Mouse (Mus musculus): ENCODE data around the gene Msmp.
"Not testable (repeated sequence)": the region's sequence is repeated elsewhere in the genome, so short reads cannot be mapped to it uniquely, and the experiment has no call there.

Msmp gene

DNA sequence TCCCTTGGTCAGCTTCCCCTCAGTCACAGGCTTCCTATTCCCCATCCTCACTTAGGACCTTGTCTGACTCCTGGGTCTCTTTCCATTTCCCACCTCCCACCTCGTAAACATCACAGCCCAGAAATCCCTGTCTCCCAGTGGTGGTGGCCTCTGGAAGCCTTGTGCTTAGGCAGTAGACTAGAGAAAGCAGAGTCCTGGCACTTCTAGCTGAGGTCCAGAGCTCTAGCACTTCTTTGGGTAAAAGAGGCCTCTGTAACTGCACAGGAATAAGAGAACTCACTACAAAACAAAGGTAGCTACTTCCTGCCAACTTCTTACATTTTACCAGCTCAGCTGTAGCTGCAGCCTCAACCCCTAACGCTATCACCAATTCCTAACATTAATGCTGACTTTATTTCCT is 23.3 kb downstream of the Msmp start:
- DNase-seq, result peak; percentile 25

DNA sequence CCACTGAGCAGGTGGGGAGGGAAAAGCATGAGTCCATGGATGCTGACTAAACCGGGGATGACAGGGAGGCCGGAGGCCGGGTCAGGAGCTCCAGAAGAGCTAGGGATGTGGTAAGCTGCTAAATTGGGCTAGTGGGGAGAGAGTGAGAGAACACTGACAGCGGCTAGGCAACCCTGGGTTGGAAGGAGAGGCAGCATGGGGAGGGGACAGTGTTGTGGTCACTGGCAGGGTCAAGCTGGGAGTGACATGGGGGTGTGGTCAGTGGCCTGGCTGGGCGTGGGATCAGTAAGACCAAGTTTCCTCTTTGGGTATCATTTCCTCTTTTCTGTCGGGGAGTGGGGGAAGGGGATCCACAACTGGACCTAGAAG is 24.1 kb downstream of the Msmp start:
- DNase-seq, result peak; percentile 27

DNA sequence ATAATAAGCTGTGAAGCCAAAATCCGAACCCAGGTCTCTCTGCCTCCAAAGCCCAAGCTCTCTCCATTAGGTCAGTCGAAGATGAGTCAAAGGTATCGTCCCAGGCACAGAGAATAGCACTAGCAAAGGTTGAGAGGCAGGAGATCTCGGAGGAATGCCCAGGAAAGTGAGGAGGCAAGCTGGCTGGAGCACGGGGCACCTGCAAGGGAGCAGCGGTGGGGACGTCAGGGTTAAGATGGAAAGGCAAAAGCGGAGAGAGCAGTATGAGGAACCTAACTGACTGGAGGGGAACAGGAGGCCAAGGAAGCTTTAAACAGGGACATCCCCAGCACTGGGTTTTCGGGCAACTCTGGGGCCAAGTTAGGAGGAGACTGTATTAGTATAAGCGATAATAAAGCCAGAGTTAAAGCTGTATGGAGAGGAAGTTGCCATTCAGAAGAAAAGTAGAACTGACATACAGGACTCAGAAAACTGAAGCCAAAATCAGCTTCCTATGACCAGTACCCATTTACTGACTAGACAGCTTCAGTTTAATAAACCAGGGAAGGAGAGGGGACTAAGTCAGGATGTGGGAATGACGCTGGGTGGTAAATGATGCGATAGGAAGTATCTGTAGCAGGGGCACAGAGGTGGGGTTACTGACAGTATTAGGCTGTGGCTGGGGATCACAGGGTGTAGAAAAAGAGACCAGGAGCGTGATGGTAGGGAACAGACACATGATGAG is 24.6 kb downstream of the Msmp start:
- peak; percentile 22 for DNase-seq

DNA sequence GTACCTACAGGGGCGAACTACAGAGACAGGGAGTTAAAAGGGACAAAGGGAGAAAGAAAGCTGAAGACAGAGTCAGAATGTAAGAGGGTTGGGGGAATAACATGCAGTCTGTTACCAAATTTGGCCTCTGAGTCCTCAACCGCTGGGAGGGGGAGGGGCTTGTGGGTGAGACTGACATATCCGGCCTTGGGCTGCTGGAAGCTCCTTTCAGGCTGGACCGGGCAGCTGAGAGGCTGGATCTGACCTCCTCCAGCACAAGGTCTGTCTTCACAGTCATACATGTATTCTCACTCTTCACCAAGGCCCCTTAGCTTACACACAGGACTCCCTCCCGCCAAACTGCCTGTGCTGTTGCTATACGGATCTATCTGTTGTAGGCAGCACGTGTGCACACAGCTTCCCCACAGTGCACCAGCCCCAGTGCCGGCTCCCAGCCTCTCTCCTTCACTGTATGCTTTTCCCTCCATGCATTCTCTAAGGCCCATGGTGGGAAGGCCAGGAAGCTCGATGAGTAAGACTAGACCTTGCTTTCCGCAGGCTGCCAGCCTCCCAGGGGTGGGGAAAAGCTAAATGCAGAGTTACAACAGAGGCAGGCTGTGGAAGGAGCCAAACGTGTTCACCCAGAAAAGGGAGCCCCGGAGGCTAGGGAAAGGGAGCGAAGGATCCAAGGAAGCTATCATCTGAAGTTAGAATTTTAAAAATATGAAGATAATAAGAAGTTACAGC is 25.5 kb downstream of the Msmp start:
- peak; percentile 79 for DNase-seq

DNA sequence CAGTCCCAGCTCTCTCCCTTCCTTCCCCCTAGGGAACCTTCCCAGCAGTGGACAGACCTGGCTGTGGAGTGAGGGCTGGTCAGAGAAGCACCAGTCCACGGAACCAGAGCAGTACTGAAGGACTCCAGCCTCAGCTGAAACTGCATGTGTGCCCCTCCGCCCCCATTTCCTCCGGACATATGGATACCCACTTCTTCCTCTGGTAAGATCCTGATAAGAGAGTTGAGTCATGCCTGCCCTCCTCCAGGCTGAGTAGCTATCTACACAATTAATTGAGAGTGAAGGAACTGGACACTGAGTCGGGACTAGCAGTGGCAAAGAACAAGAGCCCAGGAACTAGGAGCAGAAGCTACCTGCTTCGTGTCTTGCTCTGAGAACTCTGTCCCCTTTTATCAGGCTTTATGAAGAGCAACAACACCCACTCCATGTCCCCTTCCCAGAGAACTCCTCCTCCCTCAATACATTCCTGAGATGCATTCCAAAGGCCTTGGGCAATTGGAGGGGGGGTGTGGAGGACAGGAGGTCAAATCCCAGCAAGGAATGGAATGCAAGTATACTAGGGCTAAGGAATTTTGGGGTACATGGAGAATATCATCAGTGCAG is 26.2 kb downstream of the Msmp start:
- no peak for DNase-seq

DNA sequence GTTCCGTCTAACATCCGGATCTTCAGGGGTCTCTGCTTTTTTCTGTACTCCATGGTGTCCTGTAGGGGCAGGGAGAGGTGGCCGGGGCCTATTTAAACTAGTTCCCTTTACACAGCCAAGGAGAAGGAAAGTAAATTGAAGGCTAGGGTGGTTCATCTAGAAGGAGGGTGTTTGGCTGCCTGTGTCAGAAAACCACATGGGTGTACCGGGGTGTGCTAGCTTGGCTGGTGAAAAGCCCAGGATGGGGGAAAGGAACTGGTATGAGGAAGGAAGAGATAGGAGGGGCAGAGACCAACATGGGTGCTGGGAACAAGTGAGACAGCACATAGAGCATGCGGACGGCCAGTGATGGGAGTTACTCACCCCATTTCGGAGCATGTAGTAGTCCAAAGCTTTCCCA is 28.4 kb downstream of the Msmp start:
- DNase-seq, result no peak

DNA sequence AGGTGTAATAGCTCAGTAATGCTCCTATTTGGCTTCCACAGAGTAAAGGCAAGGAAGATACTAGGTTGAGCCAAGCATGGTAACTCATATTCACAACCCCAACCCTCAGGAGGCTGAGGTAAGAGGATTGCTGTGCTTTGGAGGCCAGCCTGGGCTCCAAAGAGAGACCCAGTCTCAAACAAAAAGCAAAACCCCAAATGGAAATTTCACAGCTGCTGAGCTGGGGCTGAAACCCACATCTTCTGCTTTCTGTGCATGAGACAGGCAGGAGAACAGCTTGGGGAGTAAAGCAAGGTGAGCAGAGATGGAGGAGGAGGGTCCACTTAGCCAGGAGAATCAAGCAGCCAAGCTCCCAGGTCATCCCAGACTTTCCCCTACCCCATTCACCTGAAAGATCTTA is 30.4 kb downstream of the Msmp start:
- DNase-seq, result no peak

DNA sequence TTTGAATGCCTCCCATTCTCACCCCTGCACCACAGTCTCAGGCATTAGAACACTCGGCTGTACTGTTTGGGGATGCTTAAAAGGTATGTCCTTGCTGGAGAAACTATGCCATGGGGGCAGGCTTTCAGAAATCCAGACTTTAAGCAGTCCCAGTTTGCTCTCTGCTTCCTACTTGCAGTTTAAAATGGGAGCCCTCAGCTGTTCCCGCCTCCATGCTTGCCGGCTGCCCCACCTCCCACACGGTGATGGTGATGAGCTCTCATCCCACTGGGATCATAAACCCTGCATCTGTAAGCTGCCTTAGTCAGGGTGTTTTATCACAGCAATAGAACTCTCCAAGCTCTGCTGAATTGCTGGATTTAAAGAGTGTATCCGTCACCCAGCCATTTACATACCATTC is 31.9 kb downstream of the Msmp start:
- DNase-seq, result no peak

DNA sequence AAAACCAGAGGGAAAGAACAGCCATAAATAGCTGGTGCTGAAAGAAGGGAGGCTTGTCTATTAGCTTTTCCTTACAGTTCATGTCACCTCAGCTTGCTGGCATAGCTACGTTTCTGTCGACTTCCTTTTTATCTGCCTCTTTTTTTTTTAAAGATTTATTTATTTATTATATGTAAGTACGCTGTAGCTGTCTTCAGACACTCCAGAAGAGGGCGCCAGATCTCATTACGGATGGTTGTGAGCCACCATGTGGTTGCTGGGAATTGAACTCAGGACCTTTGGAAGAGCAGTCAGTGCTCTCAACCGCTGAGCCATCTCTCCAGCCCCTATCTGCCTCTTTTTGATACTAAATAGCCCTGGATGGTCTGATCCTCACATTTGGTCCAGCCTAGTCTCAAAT is 32.4 kb downstream of the Msmp start:
- DNase-seq, result not testable (repeated sequence)

DNA sequence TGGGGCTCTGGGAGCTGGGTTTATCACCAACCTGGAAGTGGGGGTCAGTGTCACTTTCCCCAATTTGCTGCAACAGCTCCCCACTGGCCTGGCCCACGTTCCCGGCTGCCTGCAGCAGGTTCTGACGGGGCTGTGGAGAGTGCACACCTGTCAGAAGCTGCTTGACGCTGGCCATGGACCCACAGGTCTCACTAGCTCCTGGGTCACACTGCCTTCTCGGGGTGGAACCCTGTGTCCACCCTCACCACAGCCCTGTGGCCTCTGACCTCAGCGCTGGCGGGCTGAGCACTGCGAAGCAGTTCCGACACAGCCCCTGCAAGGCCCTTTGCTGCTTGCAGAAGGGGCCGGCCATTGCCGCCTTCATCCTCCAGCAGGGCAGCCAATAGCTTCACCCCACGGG is 35.2 kb downstream of the Msmp start:
- no peak for DNase-seq

DNA sequence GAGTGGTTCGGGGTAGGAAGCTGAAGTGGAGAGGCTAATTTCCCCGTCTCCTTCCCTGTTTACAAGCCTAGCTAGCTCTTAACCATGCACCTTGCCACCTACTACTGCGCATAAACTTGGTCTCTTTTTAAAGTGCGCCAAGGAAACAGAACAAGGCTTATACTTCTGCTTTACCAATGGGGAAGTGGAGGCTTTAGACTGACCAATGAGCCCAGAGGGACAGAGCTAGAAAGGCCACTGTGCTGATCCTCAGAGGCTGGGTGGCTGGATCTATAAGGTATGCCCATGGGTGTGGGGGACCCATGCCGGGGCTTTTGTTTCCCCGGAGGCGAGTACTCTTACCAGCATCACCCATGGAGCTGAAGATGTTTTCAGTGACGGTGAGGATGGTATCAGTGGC is 37.1 kb downstream of the Msmp start:
- no peak for DNase-seq

DNA sequence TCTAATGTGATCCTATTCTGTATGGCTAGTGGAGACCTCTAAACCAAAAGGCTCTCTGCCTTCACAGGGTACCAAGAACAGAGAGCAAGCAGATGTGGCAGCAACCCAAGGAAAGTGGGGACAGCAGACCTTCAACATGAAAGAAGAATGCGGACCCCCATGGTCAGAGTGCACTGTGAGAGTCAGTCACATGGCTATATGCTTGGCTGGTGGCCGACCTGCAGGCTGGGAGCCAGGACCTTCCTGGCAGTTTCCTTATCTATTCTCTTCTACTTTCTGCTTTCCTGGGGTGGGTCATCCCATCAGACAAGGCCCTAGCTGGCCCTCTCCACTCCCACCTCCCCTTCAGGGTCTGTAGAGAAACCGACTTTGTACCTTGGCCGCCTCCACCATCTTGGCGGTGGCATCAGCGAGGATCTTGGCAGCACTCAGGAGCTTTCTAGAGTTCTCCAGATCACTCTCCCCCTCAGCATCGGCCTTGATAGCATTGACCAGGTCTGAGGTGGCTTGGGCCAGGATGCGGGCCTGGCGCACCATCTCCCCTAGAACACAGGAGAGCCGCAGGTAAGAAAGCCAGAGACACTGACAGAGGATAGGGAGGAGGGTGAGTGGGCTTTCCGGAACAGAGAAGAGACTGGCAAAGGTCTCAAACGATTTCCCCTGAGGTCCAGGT is 37.8 kb downstream of the Msmp start:
- DNase-seq, result no peak

DNA sequence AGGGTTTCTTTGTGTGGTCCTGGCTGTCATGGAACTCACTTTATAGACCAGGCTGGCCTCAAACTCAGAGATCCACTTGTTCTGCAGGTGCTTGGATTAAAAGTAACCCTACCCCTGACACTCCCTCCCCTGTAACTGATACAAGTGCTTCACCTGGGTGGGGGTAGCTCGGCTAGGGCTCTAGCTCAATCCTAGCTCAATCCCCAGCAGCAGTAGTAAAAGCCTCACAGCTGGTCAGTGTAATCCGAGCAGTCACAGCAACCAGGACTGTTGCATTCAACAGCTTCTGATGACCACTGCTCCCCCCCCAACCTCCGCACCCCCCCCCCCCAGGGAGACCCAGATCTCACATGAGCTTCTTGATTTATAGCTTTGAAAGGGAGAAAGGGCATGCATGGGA is 42.2 kb downstream of the Msmp start:
- no peak for DNase-seq

DNA sequence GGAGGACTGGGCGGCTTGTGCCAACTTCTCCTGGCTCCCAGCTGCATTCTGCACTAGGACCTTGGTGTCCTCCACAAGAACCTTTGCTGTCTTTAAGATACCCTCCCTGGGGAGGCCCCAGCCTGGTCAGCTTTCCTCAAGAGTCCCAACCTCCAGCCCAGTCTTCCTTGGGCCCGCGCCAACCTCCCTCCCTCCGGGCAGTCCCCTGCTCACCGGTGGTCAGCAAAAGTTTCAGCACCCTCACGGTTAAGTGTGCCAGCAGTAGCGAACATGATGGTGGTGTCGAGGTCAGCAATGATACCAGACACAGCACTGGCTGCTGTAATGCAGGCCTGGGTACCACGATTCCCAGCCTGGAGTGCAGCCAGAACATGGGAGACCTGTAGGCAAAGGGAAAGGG is 48.3 kb downstream of the Msmp start:
- no peak for DNase-seq

DNA sequence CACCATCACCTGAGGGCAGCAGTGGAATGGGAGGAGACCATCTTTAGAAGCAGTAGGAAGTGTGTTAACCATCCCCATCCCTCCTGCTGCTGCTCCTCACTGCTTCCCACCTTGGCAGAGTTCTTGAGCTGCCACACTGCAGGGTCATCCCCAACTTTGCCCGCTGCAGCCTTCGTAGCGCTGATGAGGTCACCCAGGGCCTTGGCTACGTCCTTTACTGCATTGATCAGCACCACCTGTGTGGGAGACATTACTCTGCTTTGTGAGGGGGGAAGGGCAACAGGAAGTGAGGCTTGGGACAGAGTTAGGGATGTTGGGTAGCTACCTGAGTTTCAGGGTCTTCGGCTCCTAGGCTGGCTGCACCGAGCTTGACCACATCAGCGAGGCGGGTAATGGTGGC is 48.7 kb downstream of the Msmp start:
- DNase-seq, result no peak

DNA sequence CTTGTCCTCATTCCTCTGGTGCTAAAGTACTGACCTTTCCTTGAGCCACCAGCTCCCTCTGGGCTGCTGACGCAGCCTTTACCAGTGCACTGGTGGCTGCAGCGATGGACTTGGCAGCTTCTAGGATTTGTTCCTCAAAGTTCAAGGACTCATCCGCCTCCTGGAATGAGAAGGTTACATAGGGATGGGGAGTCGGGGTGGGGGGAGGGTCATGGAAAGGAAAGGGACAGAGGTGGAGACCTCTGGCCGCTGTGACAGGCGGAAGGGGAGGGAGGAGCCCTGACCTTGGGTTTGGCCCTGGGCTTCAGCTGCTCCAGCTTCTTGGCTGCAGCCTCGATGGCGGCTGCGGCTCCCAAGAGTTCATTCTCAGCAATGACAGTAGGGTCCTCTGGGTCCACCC is 51.0 kb downstream of the Msmp start:
- no peak for DNase-seq
